Mouse (Mus musculus) E14TG2a.4 (cell line): Measurements from ENCODE around the gene Epsti1.

Experiments used
- H3K27me3 ChIP-seq: 2 replicates; pipeline ENCODE4 v1.6.1; 2014; ENCODE audit warnings: low read length, control low read depth; ENCODE audit not compliant: insufficient read depth
- H3K36me3 ChIP-seq: 2 replicates; pipeline ENCODE4 v1.6.1; 2014; ENCODE audit warnings: low read length, control low read depth; ENCODE audit not compliant: insufficient read depth
- H3K4me1 ChIP-seq: replicated peaks from 2 replicates; pipeline ENCODE4 v1.6.1; 2014; ENCODE audit warnings: low read depth, low read length, control low read depth
- H3K4me3 ChIP-seq: replicated peaks from 2 replicates; pipeline ENCODE4 v1.5.1; 2014; ENCODE audit warnings: mild to moderate bottlenecking, low read length
- H3K9me3 ChIP-seq: 2 replicates; pipeline ENCODE4 v1.6.1; 2014; ENCODE audit warnings: low read length, control low read depth
- CTCF ChIP-seq: conservative IDR thresholded peaks from 2 replicates; pipeline ENCODE4 v1.5.1; 2014; ENCODE audit warnings: low read length
- NANOG ChIP-seq: IDR thresholded peaks from 2 replicates; pipeline ENCODE4 v1.6.1; 2014; ENCODE audit warnings: borderline replicate concordance, low read length, mixed read lengths
- POU5F1 ChIP-seq: IDR thresholded peaks from 2 replicates; pipeline ENCODE4 v1.6.1; 2014; ENCODE audit warnings: low read length, borderline replicate concordance

Epsti1 gene

GRCm38 (mm10) chr14:78011808-78012207, 107.8 kb downstream of the Epsti1 start:
- Histone ChIP-seq H3K4me3 (no peak overlapping the region), H3K36me3 (no peaks in the 10 kb centered on the region), H3K9me3 (no peaks in the 10 kb centered on the region), H3K27me3 (peaks cover 26% of the 10 kb centered on the region), H3K4me1 (no peaks in the 10 kb centered on the region)
- TF ChIP-seq NANOG (no peak), CTCF (no peak)

GRCm38 (mm10) chr14:78015540-78016321, 111.7 kb downstream of the Epsti1 start:
- Histone ChIP-seq H3K27me3 (peaks cover 17% of the 10 kb centered on the region), H3K4me3 (no peak overlapping the region), H3K4me1 (no peaks in the 10 kb centered on the region; the same call in 1 of the 2 replicates), H3K36me3 (no peaks in the 10 kb centered on the region), H3K9me3 (no peaks in the 10 kb centered on the region)
- TF ChIP-seq NANOG (no peak), POU5F1 (no peak), CTCF (no peak)

- peaks cover 17% of the 10 kb centered on the region for H3K27me3 ChIP-seq
- no peaks in the 10 kb centered on the region; the same call in 1 of the 2 replicates for H3K4me1 ChIP-seq
- TF ChIP-seq NANOG (no peak), POU5F1 (no peak), CTCF (no peak)
- H3K36me3 ChIP-seq, result no peaks in the 10 kb centered on the region
- no peaks in the 10 kb centered on the region for H3K9me3 ChIP-seq
- H3K4me3 ChIP-seq, result no peak overlapping the region
These were observed 112.4 kb downstream of the Epsti1 start for GRCm38 (mm10) chr14:78016398-78016797.

GRCm38 (mm10) chr14:78019935-78020334, 115.9 kb downstream of the Epsti1 start:
- no peak for TF ChIP-seq CTCF
- no peak for TF ChIP-seq POU5F1
- no peak for TF ChIP-seq NANOG
- H3K27me3 ChIP-seq, result 0 out of 2 replicates have a peak, but pooled peaks cover 4% of the 10 kb centered on the region
- H3K4me3 ChIP-seq, result no peak overlapping the region
- peaks cover 10% of the 10 kb centered on the region for H3K9me3 ChIP-seq
- H3K36me3 ChIP-seq, result no peaks in the 10 kb centered on the region
- no peaks in the 10 kb centered on the region; the same call in 1 of the 2 replicates for H3K4me1 ChIP-seq

- no peaks in the 10 kb centered on the region for H3K9me3 ChIP-seq
- TF ChIP-seq CTCF (no peak), NANOG (no peak), POU5F1 (no peak)
- H3K4me3 ChIP-seq, result no peak overlapping the region
- no peaks in the 10 kb centered on the region for H3K36me3 ChIP-seq
- no peaks in the 10 kb centered on the region for H3K27me3 ChIP-seq
- H3K4me1 ChIP-seq, result no peaks in the 10 kb centered on the region
These were observed 134.8 kb downstream of the Epsti1 start for GRCm38 (mm10) chr14:78038876-78039275.

- Histone ChIP-seq H3K9me3 (peaks cover 9% of the 10 kb centered on the region), H3K4me3 (no peak overlapping the region), H3K4me1 (no peaks in the 10 kb centered on the region), H3K27me3 (no peaks in the 10 kb centered on the region), H3K36me3 (no peaks in the 10 kb centered on the region)
- no peak for TF ChIP-seq CTCF
- no peak for TF ChIP-seq POU5F1
- no peak for TF ChIP-seq NANOG
These were observed 136.6 kb downstream of the Epsti1 start for GRCm38 (mm10) chr14:78040643-78041042.

- Histone ChIP-seq H3K4me1 (no peaks in the 10 kb centered on the region), H3K9me3 (peaks cover 23% of the 10 kb centered on the region), H3K27me3 (no peaks in the 10 kb centered on the region), H3K36me3 (no peaks in the 10 kb centered on the region), H3K4me3 (no peak overlapping the region)
- TF ChIP-seq CTCF (peak; percentile 75), POU5F1 (no peak)
These were observed 138.0 kb downstream of the Epsti1 start for GRCm38 (mm10) chr14:78041886-78042526.

- peaks cover 29% of the 10 kb centered on the region for H3K9me3 ChIP-seq
- H3K36me3 ChIP-seq, result no peaks in the 10 kb centered on the region
- TF ChIP-seq CTCF (no peak), NANOG (no peak), POU5F1 (no peak)
- H3K4me3 ChIP-seq, result no peak overlapping the region
- no peaks in the 10 kb centered on the region for H3K4me1 ChIP-seq
- no peaks in the 10 kb centered on the region for H3K27me3 ChIP-seq
These were observed 139.0 kb downstream of the Epsti1 start for GRCm38 (mm10) chr14:78043079-78043478.

GRCm38 (mm10) chr14:78048258-78048657, 144.2 kb downstream of the Epsti1 start:
- Histone ChIP-seq H3K4me1 (no peaks in the 10 kb centered on the region), H3K36me3 (no peaks in the 10 kb centered on the region), H3K27me3 (no peaks in the 10 kb centered on the region; the same call in 1 of the 2 replicates), H3K9me3 (peaks cover 35% of the 10 kb centered on the region), H3K4me3 (no peak overlapping the region)
- no peak for TF ChIP-seq CTCF
- TF ChIP-seq POU5F1, result no peak
- no peak for TF ChIP-seq NANOG
